Mouse (Mus musculus): ENCODE data around the gene Rgs7.

DNA sequence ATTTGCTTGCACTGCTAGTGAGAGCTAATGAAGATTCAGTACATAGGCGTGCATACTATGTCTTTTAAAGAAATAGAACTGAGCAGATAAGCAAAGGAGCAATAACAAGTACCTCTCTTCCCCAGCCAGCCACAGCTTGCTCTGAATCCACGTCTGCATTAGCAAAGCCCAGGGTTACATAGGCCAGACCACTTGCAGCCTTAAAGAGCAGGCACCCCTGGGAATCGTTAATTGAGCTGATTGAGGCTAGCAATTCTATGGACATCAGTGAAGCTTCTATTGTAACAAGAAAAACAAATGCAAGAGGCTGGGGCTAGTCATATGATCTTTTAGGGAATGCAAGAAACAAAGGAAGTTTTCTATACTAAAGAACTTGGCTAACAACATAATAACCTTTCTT lies 81.9 kb downstream of the Rgs7 start:
- no peak for TF ChIP-seq CTCF (IDR thresholded peaks at IDR 0.05; ENCODE audit: low read depth)
- TF ChIP-seq EP300 (IDR thresholded peaks at IDR 0.05; ENCODE audit: low read depth) = no peak

All from liver, embryonic 14.5 days (tissue).